Mouse (Mus musculus): Measurements from ENCODE around the gene Hipk3.

- TF ChIP-seq GATA1 (IDR thresholded peaks at IDR 0.05; ENCODE audit: low read length) (no peak), TAL1 (IDR thresholded peaks at IDR 0.05; ENCODE audit: low read length) (no peak)
Observed at GRCm38 (mm10) chr2:104389231-104389630, 105.0 kb downstream of the Hipk3 start.

Measured in erythroblast, embryonic 14.5 days (primary cell).